Mouse (Mus musculus) testis, postnatal 10 days (tissue): ENCODE results near the gene Ctnnal1.
"Not testable (repeated sequence)": the region's sequence is repeated elsewhere in the genome, so short reads cannot be mapped to it uniquely, and the experiment has no call there.

Source experiments
- DNase-seq: peaks from one replicate; pipeline ENCODE4 v3.0.0; 2021; ENCODE audit warnings: low spot score

The Ctnnal1 gene

GRCm38 (mm10) chr4:56865003-56865511 lies at the start of gene Ctnnal1:
Gene Ctnnal1, minus strand, starts transcription at chr4:56865188.
- DNase-seq, result peak; percentile 95

GRCm38 (mm10) chr4:56914761-56915160 lies 49.8 kb upstream of the Ctnnal1 start:
- no peak for DNase-seq

- DNase-seq, result no peak
These were observed 49.4 kb upstream of the Ctnnal1 start for GRCm38 (mm10) chr4:56914338-56914737.

GRCm38 (mm10) chr4:56912382-56913001 lies 47.5 kb upstream of the Ctnnal1 start:
- DNase-seq, result no peak

- DNase-seq, result no peak
These were observed 44.6 kb upstream of the Ctnnal1 start for GRCm38 (mm10) chr4:56909568-56909967.

GRCm38 (mm10) chr4:56907671-56908070 lies 42.7 kb upstream of the Ctnnal1 start:
- DNase-seq, result no peak

- DNase-seq, result no peak
These were observed 41.9 kb upstream of the Ctnnal1 start for GRCm38 (mm10) chr4:56906926-56907325.

- DNase-seq, result no peak
These were observed 40.5 kb upstream of the Ctnnal1 start for GRCm38 (mm10) chr4:56905507-56905906.

GRCm38 (mm10) chr4:56901671-56902070 lies 36.7 kb upstream of the Ctnnal1 start:
- no peak for DNase-seq

- DNase-seq, result no peak
These were observed 34.2 kb upstream of the Ctnnal1 start for GRCm38 (mm10) chr4:56899216-56899615.

GRCm38 (mm10) chr4:56897511-56897910 lies 32.5 kb upstream of the Ctnnal1 start:
- DNase-seq, result no peak

GRCm38 (mm10) chr4:56894196-56894595 lies 29.2 kb upstream of the Ctnnal1 start:
- DNase-seq, result no peak

- DNase-seq, result no peak
These were observed 27.6 kb upstream of the Ctnnal1 start for GRCm38 (mm10) chr4:56892501-56893115.

- peak; percentile 68 for DNase-seq
These were observed 23.5 kb upstream of the Ctnnal1 start for GRCm38 (mm10) chr4:56888483-56888882.

- DNase-seq, result no peak
These were observed 21.4 kb upstream of the Ctnnal1 start for GRCm38 (mm10) chr4:56886286-56886979.

- no peak for DNase-seq
These were observed 15.2 kb upstream of the Ctnnal1 start for GRCm38 (mm10) chr4:56880036-56880703.

GRCm38 (mm10) chr4:56878971-56879370 lies 14.0 kb upstream of the Ctnnal1 start:
- DNase-seq, result no peak

GRCm38 (mm10) chr4:56870541-56870940 lies 5.6 kb upstream of the Ctnnal1 start:
- not testable (repeated sequence) for DNase-seq

GRCm38 (mm10) chr4:56867761-56868160 lies 2.8 kb upstream of the Ctnnal1 start:
- no peak for DNase-seq

- DNase-seq, result no peak
These were observed 983 bp upstream of the Ctnnal1 start for GRCm38 (mm10) chr4:56865971-56866370.

- peak; percentile 62 for DNase-seq
These were observed 479 bp downstream of the Ctnnal1 start for GRCm38 (mm10) chr4:56864417-56865001.

GRCm38 (mm10) chr4:56864016-56864415 lies 972 bp downstream of the Ctnnal1 start:
- no peak for DNase-seq
